Mouse (Mus musculus): ENCODE data around the gene Slc36a1. TPM values are rescaled to one million over a fixed set of nuclear protein-coding genes. Genes with fewer than 3 reads are reported as not detected.
A peak's percentile ranks its signal among the peaks of the same experiment; 100 is the strongest.

Gene Slc36a1
- polyA plus RNA-seq, 1 experiment from 2014 or later, result 3.7 TPM

- Histone ChIP-seq H3K4me1 (ENCODE audit: control insufficient read depth, insufficient read depth, low read length) (no peaks in the 10 kb centered on the region), H3K4me3 (ENCODE audit: low read depth, low read length) (no peak overlapping the region), H3K9me3 (replicated peaks; ENCODE audit: control insufficient read depth, low read length, poor library complexity, severe bottlenecking) (no peaks in the 10 kb centered on the region), H3K27me3 (ENCODE audit: control insufficient read depth, insufficient read depth, low read depth, low read length) (no peaks in the 10 kb centered on the region; the same call in 1 of the 2 replicates), H3K9ac (ENCODE audit: low read depth, low read length) (no peak overlapping the region), H3K36me3 (ENCODE audit: control insufficient read depth, insufficient read depth, low read length) (no peaks in the 10 kb centered on the region), H3K27ac (ENCODE audit: low read length) (no peak overlapping the region), H3K4me2 (ENCODE audit: low read length) (no peak overlapping the region)
- no peak for ATAC-seq
- WGBS, result 74% methylated on average over 6 of the region's 6 CpGs
These were observed 7.1 kb upstream of the Slc36a1 start for GRCm38 (mm10) chr11:55197086-55197485.

DNA sequence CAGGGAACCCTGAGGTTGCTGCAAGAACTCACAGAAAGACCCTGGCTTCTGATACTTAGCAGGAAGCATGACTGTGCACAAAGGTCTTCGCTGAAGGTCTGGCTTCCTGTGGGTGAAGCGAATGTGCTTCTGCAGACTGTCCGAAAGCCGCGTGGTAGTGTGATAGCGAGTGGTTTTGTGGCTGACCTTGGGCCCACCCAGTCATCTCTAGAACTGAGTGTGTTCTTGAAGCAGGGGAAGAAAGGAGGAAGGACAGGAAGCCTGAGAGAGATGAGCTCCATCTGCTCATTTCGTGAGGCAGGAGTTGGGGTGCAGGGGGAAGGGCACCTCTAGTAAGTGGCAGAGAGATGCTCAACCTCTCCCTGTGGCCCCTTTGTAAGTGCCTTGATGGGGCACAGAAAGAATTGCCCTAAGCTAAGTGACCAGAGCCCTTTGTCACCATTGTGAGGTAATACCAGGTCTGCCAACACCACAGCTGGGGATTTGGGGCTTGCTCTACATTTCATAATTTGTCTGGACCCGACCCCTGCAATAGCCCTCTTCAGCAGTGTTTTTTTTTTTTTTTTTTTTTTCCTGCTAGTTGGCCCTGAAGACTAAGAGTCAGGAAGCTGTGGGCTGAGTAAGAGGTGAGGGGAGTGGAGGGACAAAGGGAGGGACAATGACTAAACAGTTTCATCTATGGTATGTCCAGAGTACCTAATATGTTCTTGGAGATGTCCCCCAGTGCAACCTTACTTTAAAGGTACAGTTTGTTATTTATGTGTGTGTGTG lies 6.2 kb upstream of the Slc36a1 start:
- H3K4me3 ChIP-seq (ENCODE audit: low read depth, low read length), result no peak overlapping the region
- no peak for ATAC-seq
- H3K27ac ChIP-seq (ENCODE audit: low read length), result no peak overlapping the region
- no peaks in the 10 kb centered on the region for H3K9me3 ChIP-seq (replicated peaks; ENCODE audit: control insufficient read depth, low read length, poor library complexity, severe bottlenecking)
- no peak overlapping the region for H3K4me2 ChIP-seq (ENCODE audit: low read length)
- H3K4me1 ChIP-seq (ENCODE audit: control insufficient read depth, insufficient read depth, low read length), result no peaks in the 10 kb centered on the region
- H3K36me3 ChIP-seq (ENCODE audit: control insufficient read depth, insufficient read depth, low read length), result no peaks in the 10 kb centered on the region
- H3K27me3 ChIP-seq (ENCODE audit: control insufficient read depth, insufficient read depth, low read depth, low read length), result no peaks in the 10 kb centered on the region; the same call in 1 of the 2 replicates
- H3K9ac ChIP-seq (ENCODE audit: low read depth, low read length), result no peak overlapping the region
- WGBS, result 83% methylated on average over 8 of the region's 8 CpGs

DNA sequence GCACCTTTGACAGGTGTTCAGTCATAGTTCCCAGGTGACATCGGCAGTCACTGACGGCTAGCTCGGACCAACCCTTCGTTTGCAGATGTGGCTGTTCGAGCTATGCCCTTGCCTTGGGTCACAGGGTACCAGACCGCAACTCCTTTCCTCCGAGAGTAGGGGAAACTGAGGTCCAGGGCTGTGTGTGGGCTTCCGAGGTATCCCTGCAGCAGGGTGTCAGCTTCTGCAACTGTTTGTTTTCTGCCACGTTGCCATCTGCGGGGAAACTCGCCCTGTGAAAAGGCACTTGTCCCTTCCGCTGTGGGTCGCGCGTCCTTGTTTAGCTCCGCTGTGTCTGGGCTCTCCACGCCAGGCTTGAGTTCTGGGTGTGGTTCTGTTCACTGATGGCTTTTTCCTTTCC lies 452 bp downstream of the Slc36a1 start:
- Histone ChIP-seq H3K27ac (ENCODE audit: low read length) (peak overlapping the region; percentile 47), H3K9ac (ENCODE audit: low read depth, low read length) (peak overlapping the region; percentile 88), H3K4me2 (ENCODE audit: low read length) (peak overlapping the region; percentile 67), H3K27me3 (ENCODE audit: control insufficient read depth, insufficient read depth, low read depth, low read length) (no peaks in the 10 kb centered on the region), H3K4me3 (ENCODE audit: low read depth, low read length) (peak overlapping the region; percentile 87), H3K9me3 (replicated peaks; ENCODE audit: control insufficient read depth, low read length, poor library complexity, severe bottlenecking) (no peaks in the 10 kb centered on the region), H3K36me3 (ENCODE audit: control insufficient read depth, insufficient read depth, low read length) (no peaks in the 10 kb centered on the region), H3K4me1 (ENCODE audit: control insufficient read depth, insufficient read depth, low read length) (peaks cover 12% of the 10 kb centered on the region)
- 5% methylated on average over 17 of the region's 17 CpGs for WGBS
- peak; percentile 49 for ATAC-seq

GRCm38 (mm10) chr11:55208001-55208690 lies 4.0 kb downstream of the Slc36a1 start:
- H3K4me3 ChIP-seq (ENCODE audit: low read depth, low read length), result no peak overlapping the region
- no peaks in the 10 kb centered on the region for H3K9me3 ChIP-seq (replicated peaks; ENCODE audit: control insufficient read depth, low read length, poor library complexity, severe bottlenecking)
- no peak overlapping the region for H3K9ac ChIP-seq (ENCODE audit: low read depth, low read length)
- 59% methylated on average over 6 of the region's 6 CpGs for WGBS
- no peaks in the 10 kb centered on the region; the same call in 1 of the 2 replicates for H3K36me3 ChIP-seq (ENCODE audit: control insufficient read depth, insufficient read depth, low read length)
- H3K27ac ChIP-seq (ENCODE audit: low read length), result no peak overlapping the region
- H3K27me3 ChIP-seq (ENCODE audit: control insufficient read depth, insufficient read depth, low read depth, low read length), result no peaks in the 10 kb centered on the region
- no peak for ATAC-seq
- H3K4me2 ChIP-seq (ENCODE audit: low read length), result no peak overlapping the region
- H3K4me1 ChIP-seq (ENCODE audit: control insufficient read depth, insufficient read depth, low read length), result peaks cover 12% of the 10 kb centered on the region

GRCm38 (mm10) chr11:55209032-55209431 lies 4.9 kb downstream of the Slc36a1 start:
- H3K9ac ChIP-seq (ENCODE audit: low read depth, low read length), result no peak overlapping the region
- no peaks in the 10 kb centered on the region for H3K9me3 ChIP-seq (replicated peaks; ENCODE audit: control insufficient read depth, low read length, poor library complexity, severe bottlenecking)
- H3K27ac ChIP-seq (ENCODE audit: low read length), result no peak overlapping the region
- H3K4me3 ChIP-seq (ENCODE audit: low read depth, low read length), result no peak overlapping the region
- peaks cover 12% of the 10 kb centered on the region for H3K4me1 ChIP-seq (ENCODE audit: control insufficient read depth, insufficient read depth, low read length)
- no peaks in the 10 kb centered on the region; the same call in 1 of the 2 replicates for H3K36me3 ChIP-seq (ENCODE audit: control insufficient read depth, insufficient read depth, low read length)
- H3K27me3 ChIP-seq (ENCODE audit: control insufficient read depth, insufficient read depth, low read depth, low read length), result no peaks in the 10 kb centered on the region
- H3K4me2 ChIP-seq (ENCODE audit: low read length), result no peak overlapping the region
- 77% methylated on average over 2 of the region's 2 CpGs for WGBS
- no peak for ATAC-seq

DNA sequence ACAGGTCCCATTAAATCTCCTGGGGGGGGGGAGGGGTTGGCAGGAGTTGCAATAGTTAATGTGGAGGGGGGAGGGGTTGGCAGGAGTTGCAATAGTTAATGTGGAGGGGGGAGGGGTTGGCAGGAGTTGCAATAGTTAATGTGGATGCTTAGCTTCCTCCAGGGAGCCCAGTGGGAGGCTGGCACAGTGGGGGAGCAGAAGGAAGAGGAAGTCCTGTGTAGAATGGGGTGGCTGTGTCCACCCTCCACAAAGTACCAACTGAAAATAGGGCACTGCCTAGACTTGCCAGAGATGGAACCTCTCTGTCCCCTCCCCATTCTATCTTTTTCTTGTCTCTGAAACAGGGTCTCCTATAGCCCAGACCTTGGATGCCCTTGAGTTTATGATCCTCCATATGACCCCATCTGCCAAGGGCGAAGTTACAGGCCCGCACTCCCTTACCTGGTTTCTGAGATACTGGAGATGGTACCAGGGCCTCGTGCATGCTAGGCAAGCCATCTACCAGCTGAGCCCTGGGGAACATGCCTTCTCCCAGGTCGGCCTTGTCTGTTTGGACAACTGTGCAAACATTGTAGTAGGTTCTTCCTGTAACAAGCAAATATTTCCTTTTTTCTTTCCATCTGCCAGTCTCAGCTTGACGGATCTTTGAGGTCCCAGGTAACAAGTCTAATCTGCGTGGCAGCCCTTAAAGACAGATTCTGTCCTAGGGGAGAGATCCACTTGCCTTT lies 5.6 kb downstream of the Slc36a1 start:
- ATAC-seq, result no peak
- H3K36me3 ChIP-seq (ENCODE audit: control insufficient read depth, insufficient read depth, low read length), result no peaks in the 10 kb centered on the region; the same call in 1 of the 2 replicates

DNA sequence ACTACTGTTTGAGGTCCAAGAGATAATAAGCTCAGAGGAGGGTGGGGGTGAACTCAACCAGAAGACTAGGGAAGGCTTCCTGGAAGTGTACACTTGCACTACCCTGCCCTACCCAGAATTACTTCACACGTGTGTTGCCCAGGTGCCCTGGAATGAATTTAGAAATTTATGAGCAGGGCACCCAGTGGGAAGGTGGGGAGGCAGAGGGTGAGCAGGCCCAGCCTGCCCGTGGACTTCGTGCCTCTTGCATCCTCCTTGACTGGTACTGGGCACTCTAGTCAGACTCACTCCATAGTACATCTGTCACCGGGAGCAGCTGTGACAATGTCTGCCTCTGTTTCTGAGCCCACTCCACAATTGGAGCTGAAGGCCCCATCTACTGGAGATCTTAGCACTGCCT lies 9.4 kb downstream of the Slc36a1 start:
- no peak overlapping the region for H3K4me3 ChIP-seq (ENCODE audit: low read depth, low read length)
- H3K9ac ChIP-seq (ENCODE audit: low read depth, low read length), result no peak overlapping the region
- no peak overlapping the region for H3K27ac ChIP-seq (ENCODE audit: low read length)
- no peaks in the 10 kb centered on the region for H3K9me3 ChIP-seq (replicated peaks; ENCODE audit: control insufficient read depth, low read length, poor library complexity, severe bottlenecking)
- no peaks in the 10 kb centered on the region for H3K27me3 ChIP-seq (ENCODE audit: control insufficient read depth, insufficient read depth, low read depth, low read length)
- no peak overlapping the region for H3K4me2 ChIP-seq (ENCODE audit: low read length)
- WGBS, result 92% methylated on average over 4 of the region's 4 CpGs
- H3K4me1 ChIP-seq (ENCODE audit: control insufficient read depth, insufficient read depth, low read length), result no peaks in the 10 kb centered on the region
- ATAC-seq, result no peak
- no peaks in the 10 kb centered on the region; the same call in 1 of the 2 replicates for H3K36me3 ChIP-seq (ENCODE audit: control insufficient read depth, insufficient read depth, low read length)

More for the DNA sequence above, 5.6 kb downstream of the Slc36a1 start:
- H3K4me2 ChIP-seq (ENCODE audit: low read length), result no peak overlapping the region
- no peak overlapping the region for H3K4me3 ChIP-seq (ENCODE audit: low read depth, low read length)
- H3K4me1 ChIP-seq (ENCODE audit: control insufficient read depth, insufficient read depth, low read length), result peaks cover 12% of the 10 kb centered on the region
- 87% methylated on average over 6 of the region's 6 CpGs for WGBS
- H3K27me3 ChIP-seq (ENCODE audit: control insufficient read depth, insufficient read depth, low read depth, low read length), result no peaks in the 10 kb centered on the region
- no peak overlapping the region for H3K9ac ChIP-seq (ENCODE audit: low read depth, low read length)
- H3K27ac ChIP-seq (ENCODE audit: low read length), result no peak overlapping the region
- H3K9me3 ChIP-seq (replicated peaks; ENCODE audit: control insufficient read depth, low read length, poor library complexity, severe bottlenecking), result no peaks in the 10 kb centered on the region

GRCm38 (mm10) chr11:55214161-55214560 lies 10.0 kb downstream of the Slc36a1 start:
- H3K27me3 ChIP-seq (ENCODE audit: control insufficient read depth, insufficient read depth, low read depth, low read length), result no peaks in the 10 kb centered on the region
- H3K9ac ChIP-seq (ENCODE audit: low read depth, low read length), result no peak overlapping the region
- no peaks in the 10 kb centered on the region for H3K4me1 ChIP-seq (ENCODE audit: control insufficient read depth, insufficient read depth, low read length)
- WGBS, result 94% methylated on average over 5 of the region's 5 CpGs
- H3K36me3 ChIP-seq (ENCODE audit: control insufficient read depth, insufficient read depth, low read length), result no peaks in the 10 kb centered on the region; the same call in 1 of the 2 replicates
- H3K4me3 ChIP-seq (ENCODE audit: low read depth, low read length), result no peak overlapping the region
- no peaks in the 10 kb centered on the region for H3K9me3 ChIP-seq (replicated peaks; ENCODE audit: control insufficient read depth, low read length, poor library complexity, severe bottlenecking)
- no peak overlapping the region for H3K4me2 ChIP-seq (ENCODE audit: low read length)
- H3K27ac ChIP-seq (ENCODE audit: low read length), result no peak overlapping the region
- no peak for ATAC-seq

Data from midbrain, embryonic 16.5 days (tissue).